Mouse (Mus musculus): ENCODE measurements at regions not wholly inside any gene's neighbourhood (a gene's known extent, or its start where the extent isn't known, plus 50 kb on each side); places are given as distances from the start of the nearest gene placed in this dataset.
A peak's percentile ranks its signal among the peaks of the same experiment; 100 is the strongest.

DNA sequence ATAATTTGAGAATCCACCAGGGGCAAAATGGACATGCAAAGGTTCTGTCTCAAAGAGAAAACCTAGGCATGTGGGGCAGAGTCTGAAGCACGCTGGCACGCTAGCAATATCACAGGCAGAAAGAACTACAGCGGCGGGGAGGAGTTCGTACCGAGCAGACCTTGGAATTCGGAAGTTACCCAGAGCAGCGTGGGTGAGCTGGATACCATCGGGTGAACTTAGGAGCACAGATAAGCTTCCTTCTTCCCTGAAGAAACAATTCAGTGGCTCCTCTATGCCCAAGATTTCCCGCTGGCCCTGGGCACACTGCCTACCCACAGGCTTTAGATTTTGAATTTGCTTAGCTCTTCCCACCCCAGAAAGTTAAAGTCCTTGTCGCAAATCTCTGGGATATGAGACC is 129.1 kb downstream of the Nhlrc3 start:
- H3K9me3 ChIP-seq (replicated peaks; ENCODE audit: insufficient read depth, low read length): no peaks in the 10 kb centered on the region
- no peak overlapping the region for H3K27ac ChIP-seq (ENCODE audit: control insufficient read depth, low read depth, low read length)
- no peaks in the 10 kb centered on the region for H3K4me1 ChIP-seq (ENCODE audit: control insufficient read depth in 1 of 2, insufficient read depth in 2 of 2, low read length in 2 of 2)
- no peak overlapping the region for H3K9ac ChIP-seq (ENCODE audit: control insufficient read depth, low read depth, low read length, poor library complexity, severe bottlenecking)
- no peaks in the 10 kb centered on the region for H3K79me2 ChIP-seq (ENCODE audit: control insufficient read depth, insufficient read depth, low read length, poor library complexity)
- no peak overlapping the region for H3K4me3 ChIP-seq (ENCODE audit: control insufficient read depth in 1 of 2, insufficient read depth in 1 of 2, low read depth in 2 of 2, low read length in 2 of 2)
- TF ChIP-seq ZMIZ1 (IDR thresholded peaks at IDR 0.05; ENCODE audit: low read depth, low read length): no peak
- H3K36me3 ChIP-seq (ENCODE audit: control insufficient read depth in 1 of 2, insufficient read depth in 2 of 2, low read length in 2 of 2): no peaks in the 10 kb centered on the region
- H3K27me3 ChIP-seq (ENCODE audit: control insufficient read depth in 1 of 2, insufficient read depth in 2 of 2, low read length in 2 of 2): no peaks in the 10 kb centered on the region
- DNase-seq (ENCODE audit: low read depth, low spot score): no peak

DNA sequence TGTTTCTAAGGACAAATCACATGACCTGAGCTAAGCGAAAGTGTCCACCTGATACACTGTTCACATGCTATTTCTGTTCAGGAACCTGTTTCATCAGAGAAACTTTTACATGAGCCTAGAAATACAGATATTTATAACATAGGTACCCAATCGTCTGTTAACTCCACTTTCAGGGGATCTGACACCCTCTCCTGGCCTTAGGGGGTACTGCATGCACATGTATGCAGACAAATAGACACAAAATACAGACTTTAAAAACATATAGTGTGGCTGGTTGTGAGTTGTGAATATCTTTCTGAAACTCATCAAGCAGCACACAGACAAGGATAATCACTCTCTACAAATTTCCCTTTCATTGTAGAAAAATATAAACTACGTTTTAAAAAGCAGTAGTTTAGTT is 133.6 kb downstream of the Nhlrc3 start:
- Histone ChIP-seq H3K79me2 (ENCODE audit: control insufficient read depth, insufficient read depth, low read length, poor library complexity) (no peaks in the 10 kb centered on the region), H3K27ac (ENCODE audit: control insufficient read depth, low read depth, low read length) (no peak overlapping the region), H3K27me3 (ENCODE audit: control insufficient read depth in 1 of 2, insufficient read depth in 2 of 2, low read length in 2 of 2) (no peaks in the 10 kb centered on the region), H3K4me3 (ENCODE audit: control insufficient read depth in 1 of 2, insufficient read depth in 1 of 2, low read depth in 2 of 2, low read length in 2 of 2) (no peak overlapping the region), H3K9me3 (replicated peaks; ENCODE audit: insufficient read depth, low read length) (no peaks in the 10 kb centered on the region), H3K9ac (ENCODE audit: control insufficient read depth, low read depth, low read length, poor library complexity, severe bottlenecking) (no peak overlapping the region), H3K4me1 (ENCODE audit: control insufficient read depth in 1 of 2, insufficient read depth in 2 of 2, low read length in 2 of 2) (no peaks in the 10 kb centered on the region), H3K36me3 (ENCODE audit: control insufficient read depth in 1 of 2, insufficient read depth in 2 of 2, low read length in 2 of 2) (no peaks in the 10 kb centered on the region)
- DNase-seq (ENCODE audit: low read depth, low spot score): peak; percentile 1
- peak; percentile 14; the same call in 1 of the 2 replicates for TF ChIP-seq SMC3 (IDR thresholded peaks at IDR 0.05; ENCODE audit: low read depth, low read length)
- TF ChIP-seq RAD21 (IDR thresholded peaks at IDR 0.05; ENCODE audit: low read depth, low read length): peak; percentile 17
- no peak for TF ChIP-seq ELF1 (IDR thresholded peaks at IDR 0.05; ENCODE audit: low read depth, low read length)
- TF ChIP-seq CTCF (IDR thresholded peaks at IDR 0.05 in 2 of 3, conservative IDR thresholded peaks at IDR 0.05 in 1 of 3; ENCODE audit: control insufficient read depth in 1 of 3, insufficient read depth in 1 of 3, low read depth in 2 of 3, low read length in 3 of 3, poor library complexity in 1 of 3, severe bottlenecking in 1 of 3): peak in 2 of 3 experiments; percentile 25 to 30; a peak in 3 of 6 replicates
- no peak for TF ChIP-seq MYB (IDR thresholded peaks at IDR 0.05; ENCODE audit: low read depth, low read length)
- no peak for TF ChIP-seq GATA1 (IDR thresholded peaks at IDR 0.05; ENCODE audit: low read depth, low read length)
- TF ChIP-seq JUND (IDR thresholded peaks at IDR 0.05; ENCODE audit: low read depth, low read length): no peak

DNA sequence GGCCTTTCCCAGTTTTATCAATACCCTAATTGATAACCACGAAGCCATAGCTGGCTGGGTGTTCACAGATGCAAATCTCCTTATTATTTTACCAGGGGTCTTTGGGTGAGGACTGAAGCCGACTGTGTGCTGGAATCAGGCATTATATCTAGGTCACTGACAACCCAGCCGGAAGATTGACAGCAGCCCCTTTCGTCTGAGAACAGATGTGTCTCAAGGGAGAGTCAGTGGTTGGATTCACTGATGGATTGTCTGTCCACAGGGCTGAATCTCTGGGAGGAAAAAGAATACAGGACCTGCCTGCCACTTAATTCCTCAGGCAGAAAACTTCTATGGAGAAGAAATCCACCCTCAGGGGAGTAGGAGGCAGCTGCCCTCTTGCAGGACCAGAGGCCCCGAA is 135.7 kb downstream of the Nhlrc3 start:
- Histone ChIP-seq H3K4me3 (ENCODE audit: control insufficient read depth in 1 of 2, insufficient read depth in 1 of 2, low read depth in 2 of 2, low read length in 2 of 2) (no peak overlapping the region), H3K9me3 (replicated peaks; ENCODE audit: insufficient read depth, low read length) (no peaks in the 10 kb centered on the region), H3K27me3 (ENCODE audit: control insufficient read depth in 1 of 2, insufficient read depth in 2 of 2, low read length in 2 of 2) (no peaks in the 10 kb centered on the region), H3K27ac (ENCODE audit: control insufficient read depth, low read depth, low read length) (no peak overlapping the region), H3K79me2 (ENCODE audit: control insufficient read depth, insufficient read depth, low read length, poor library complexity) (no peaks in the 10 kb centered on the region), H3K9ac (ENCODE audit: control insufficient read depth, low read depth, low read length, poor library complexity, severe bottlenecking) (no peak overlapping the region), H3K4me1 (ENCODE audit: control insufficient read depth in 1 of 2, insufficient read depth in 2 of 2, low read length in 2 of 2) (no peaks in the 10 kb centered on the region), H3K36me3 (ENCODE audit: control insufficient read depth in 1 of 2, insufficient read depth in 2 of 2, low read length in 2 of 2) (no peaks in the 10 kb centered on the region)
- TF ChIP-seq MYB (IDR thresholded peaks at IDR 0.05; ENCODE audit: low read depth, low read length): no peak
- no peak for TF ChIP-seq ZNF384 (IDR thresholded peaks at IDR 0.05; ENCODE audit: low read depth, low read length)
- no peak for TF ChIP-seq RAD21 (IDR thresholded peaks at IDR 0.05; ENCODE audit: low read depth, low read length)
- no peak for TF ChIP-seq MAX (IDR thresholded peaks at IDR 0.05; ENCODE audit: low read length)
- no peak for TF ChIP-seq CHD2 (IDR thresholded peaks at IDR 0.05; ENCODE audit: low read length)
- TF ChIP-seq POLR2A (IDR thresholded peaks at IDR 0.05; ENCODE audit: control insufficient read depth in 1 of 2, insufficient read depth in 1 of 2, low read depth in 1 of 2, low read length in 2 of 2, poor library complexity in 1 of 2): no peak
- TF ChIP-seq ETS1 (IDR thresholded peaks at IDR 0.05; ENCODE audit: low read depth, low read length): no peak
- no peak for TF ChIP-seq MXI1 (IDR thresholded peaks at IDR 0.05; ENCODE audit: low read depth, low read length)
- TF ChIP-seq GATA1 (IDR thresholded peaks at IDR 0.05; ENCODE audit: low read depth, low read length): no peak
- TF ChIP-seq ZMIZ1 (IDR thresholded peaks at IDR 0.05; ENCODE audit: low read depth, low read length): no peak
- TF ChIP-seq BHLHE40 (IDR thresholded peaks at IDR 0.05; ENCODE audit: borderline replicate concordance, low read depth, low read length): no peak
- TF ChIP-seq ZKSCAN1 (IDR thresholded peaks at IDR 0.05; ENCODE audit: low read depth, low read length): no peak
- no peak for TF ChIP-seq RCOR1 (IDR thresholded peaks at IDR 0.05; ENCODE audit: low read depth, low read length)
- TF ChIP-seq NRF1 (IDR thresholded peaks at IDR 0.05; ENCODE audit: insufficient read depth, low read depth, low read length, poor library complexity, severe bottlenecking): no peak
- TF ChIP-seq USF1 (IDR thresholded peaks at IDR 0.05; ENCODE audit: low read depth, low read length): no peak
- no peak for TF ChIP-seq GABPA (IDR thresholded peaks at IDR 0.05; ENCODE audit: low read depth, low read length)
- no peak for TF ChIP-seq MYC (IDR thresholded peaks at IDR 0.05; ENCODE audit: low read depth, low read length)
- no peak for DNase-seq (ENCODE audit: low read depth, low spot score)
